Mouse (Mus musculus) embryonic facial prominence, embryonic 12.5 days (tissue): ENCODE measurements at regions not wholly inside any gene's neighbourhood (a gene's known extent, or its start where the extent isn't known, plus 50 kb on each side); places are given as distances from the start of the nearest gene placed in this dataset.

Experiments used
- ATAC-seq: fragments of 200-750 bp; cut with Nextera tagmentation; 2 replicates; pipeline ENCODE4 v1.8.0; 2017; ENCODE audit not compliant: insufficient number of reproducible peaks, insufficient read depth, low FRiP score, low TSS enrichment
- H3K27ac ChIP-seq: fragments of 300-500 bp; sonication (generic); 2 replicates; pipeline ENCODE4 v1.5.1; 2016; ENCODE audit warnings: mild to moderate bottlenecking
- H3K27me3 ChIP-seq: fragments of 300-500 bp; sonication (generic); 2 replicates; pipeline ENCODE4 v1.6.1; 2016; ENCODE audit warnings: mild to moderate bottlenecking, moderate library complexity
- H3K36me3 ChIP-seq: fragments of 300-500 bp; sonication (generic); 2 replicates; pipeline ENCODE4 v1.6.1; 2016; ENCODE audit warnings: mild to moderate bottlenecking
- H3K4me1 ChIP-seq: fragments of 300-500 bp; sonication (generic); 2 replicates; pipeline ENCODE4 v1.6.1; 2016
- H3K4me2 ChIP-seq: fragments of 300-500 bp; sonication (generic); replicated peaks from 2 replicates; pipeline ENCODE4 v1.6.1; 2016; ENCODE audit warnings: mild to moderate bottlenecking, moderate library complexity
- H3K4me3 ChIP-seq: fragments of 300-500 bp; sonication (generic); 2 replicates; pipeline ENCODE4 v1.5.1; 2016; ENCODE audit warnings: mild to moderate bottlenecking
- H3K9ac ChIP-seq: fragments of 300-500 bp; sonication (generic); 2 replicates; pipeline ENCODE4 v1.6.1; 2016; ENCODE audit warnings: mild to moderate bottlenecking, moderate library complexity
- H3K9me3 ChIP-seq: fragments of 300-500 bp; sonication (generic); 2 replicates; pipeline ENCODE4 v1.6.1; 2016; ENCODE audit warnings: mild to moderate bottlenecking, moderate library complexity
- WGBS: fragments of 180-500 bp; shearing (Covaris S2); methylation state at CpG from one replicate; pipeline ENCODE4 v1.1.7; 2016; 5-methylcytosine and 5-hydroxymethylcytosine counted together

GRCm38 (mm10) chr13:59881989-59882784, 59.2 kb upstream of the Tut7 start:
- H3K9ac ChIP-seq = no peak overlapping the region
- no peak overlapping the region for H3K4me3 ChIP-seq
- peak overlapping the region; percentile 24; the same call in 1 of the 2 replicates for H3K4me2 ChIP-seq
- H3K9me3 ChIP-seq = peaks cover 17% of the 10 kb centered on the region; the same call in 1 of the 2 replicates
- ATAC-seq = no peak
- 35% methylated on average over 16 of the region's 19 CpGs for WGBS
- no peaks in the 10 kb centered on the region for H3K36me3 ChIP-seq
- H3K27me3 ChIP-seq = no peaks in the 10 kb centered on the region
- peak overlapping the region; percentile 63; the same call in 1 of the 2 replicates for H3K27ac ChIP-seq
- H3K4me1 ChIP-seq = peaks cover 27% of the 10 kb centered on the region

GRCm38 (mm10) chr13:59880055-59880454, 57.1 kb upstream of the Tut7 start:
- no peak overlapping the region for H3K9ac ChIP-seq
- H3K9me3 ChIP-seq = no peaks in the 10 kb centered on the region
- ATAC-seq = no peak
- WGBS = 64% methylated on average over 3 of the region's 3 CpGs
- no peaks in the 10 kb centered on the region for H3K27me3 ChIP-seq
- H3K27ac ChIP-seq = peak overlapping the region; percentile 57; the same call in 1 of the 2 replicates
- no peak overlapping the region for H3K4me3 ChIP-seq
- peaks cover 21% of the 10 kb centered on the region for H3K4me1 ChIP-seq
- H3K4me2 ChIP-seq = no peak overlapping the region
- H3K36me3 ChIP-seq = no peaks in the 10 kb centered on the region

- WGBS = 45% methylated on average over 2 of the region's 2 CpGs
- Histone ChIP-seq H3K4me1 (peaks cover 17% of the 10 kb centered on the region), H3K9ac (no peak overlapping the region), H3K27me3 (no peaks in the 10 kb centered on the region), H3K4me2 (no peak overlapping the region), H3K9me3 (no peaks in the 10 kb centered on the region), H3K36me3 (no peaks in the 10 kb centered on the region), H3K4me3 (no peak overlapping the region), H3K27ac (no peak overlapping the region)
- no peak for ATAC-seq
These were observed 52.7 kb upstream of the Tut7 start for GRCm38 (mm10) chr13:59875637-59876036.

- Histone ChIP-seq H3K9ac (no peak overlapping the region), H3K9me3 (no peaks in the 10 kb centered on the region), H3K4me3 (no peak overlapping the region), H3K36me3 (no peaks in the 10 kb centered on the region), H3K27ac (peak overlapping the region; percentile 3; the same call in 1 of the 2 replicates), H3K4me2 (no peak overlapping the region), H3K27me3 (no peaks in the 10 kb centered on the region), H3K4me1 (peaks cover 9% of the 10 kb centered on the region)
- no peak for ATAC-seq
- 39% methylated on average over 7 of the region's 7 CpGs for whole genome bisulfite sequencing
These were observed 51.4 kb upstream of the Tut7 start for GRCm38 (mm10) chr13:59874137-59874931.
